Mouse (Mus musculus) olfactory bulb, adult 2 months (tissue): ENCODE measurements at regions not wholly inside any gene's neighbourhood (a gene's known extent, or its start where the extent isn't known, plus 50 kb on each side); places are given as distances from the start of the nearest gene placed in this dataset.

Experiments used
- H3K27ac ChIP-seq: fragments of 200-500 bp; 2 replicates; pipeline ENCODE4 v1.5.1; 2012; ENCODE audit warnings: low read depth, low read length; ENCODE audit not compliant: insufficient read depth
- H3K4me1 ChIP-seq: fragments of 200-500 bp; 2 replicates; pipeline ENCODE4 v1.6.1; 2012; ENCODE audit warnings: low read length; ENCODE audit not compliant: control insufficient read depth, insufficient read depth
- H3K4me3 ChIP-seq: fragments of 200-500 bp; 2 replicates; pipeline ENCODE4 v1.5.1; 2012; ENCODE audit warnings: mild to moderate bottlenecking, low read depth, low read length, moderate library complexity; ENCODE audit not compliant: insufficient read depth
- CTCF ChIP-seq: fragments of 200-500 bp; IDR thresholded peaks from 2 replicates; pipeline ENCODE4 v1.5.1; 2012; ENCODE audit warnings: low read depth, mild to moderate bottlenecking, low read length, moderate library complexity; ENCODE audit not compliant: insufficient read depth
- POLR2A ChIP-seq: fragments of 200-500 bp; IDR thresholded peaks from 2 replicates; pipeline ENCODE4 v1.6.1; 2012; ENCODE audit warnings: mild to moderate bottlenecking, low read depth, low read length, moderate library complexity; ENCODE audit not compliant: insufficient read depth
- WGBS: fragments of 180-500 bp; shearing (Covaris S2); methylation state at CpG from one replicate; pipeline ENCODE4 v1.1.7; 2018; 5-methylcytosine and 5-hydroxymethylcytosine counted together

DNA sequence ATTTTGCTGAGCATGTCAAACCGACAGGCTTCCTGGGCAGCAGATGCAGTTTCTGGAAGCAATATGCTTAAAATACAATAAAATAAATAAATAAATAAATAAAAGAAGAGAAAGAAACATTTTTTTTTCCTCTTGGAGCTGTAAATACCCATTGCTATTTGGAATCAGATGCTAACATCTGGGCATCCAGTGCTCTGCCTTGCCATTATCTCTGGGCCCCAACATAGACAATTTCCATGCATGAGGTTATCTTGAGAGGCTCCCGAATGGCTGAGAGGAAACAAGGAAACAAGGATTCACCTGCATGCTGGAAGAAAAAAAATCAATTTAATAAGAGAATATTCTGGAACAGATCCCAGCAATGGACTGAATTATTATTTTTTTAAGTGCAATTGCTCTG is 120.0 kb upstream of the Meis1 start:
- no peak overlapping the region for H3K4me3 ChIP-seq
- WGBS: 76% methylated on average over 2 of the region's 2 CpGs
- H3K4me1 ChIP-seq: no peaks in the 10 kb centered on the region
- no peak overlapping the region for H3K27ac ChIP-seq
- TF ChIP-seq POLR2A (no peak), CTCF (no peak)

DNA sequence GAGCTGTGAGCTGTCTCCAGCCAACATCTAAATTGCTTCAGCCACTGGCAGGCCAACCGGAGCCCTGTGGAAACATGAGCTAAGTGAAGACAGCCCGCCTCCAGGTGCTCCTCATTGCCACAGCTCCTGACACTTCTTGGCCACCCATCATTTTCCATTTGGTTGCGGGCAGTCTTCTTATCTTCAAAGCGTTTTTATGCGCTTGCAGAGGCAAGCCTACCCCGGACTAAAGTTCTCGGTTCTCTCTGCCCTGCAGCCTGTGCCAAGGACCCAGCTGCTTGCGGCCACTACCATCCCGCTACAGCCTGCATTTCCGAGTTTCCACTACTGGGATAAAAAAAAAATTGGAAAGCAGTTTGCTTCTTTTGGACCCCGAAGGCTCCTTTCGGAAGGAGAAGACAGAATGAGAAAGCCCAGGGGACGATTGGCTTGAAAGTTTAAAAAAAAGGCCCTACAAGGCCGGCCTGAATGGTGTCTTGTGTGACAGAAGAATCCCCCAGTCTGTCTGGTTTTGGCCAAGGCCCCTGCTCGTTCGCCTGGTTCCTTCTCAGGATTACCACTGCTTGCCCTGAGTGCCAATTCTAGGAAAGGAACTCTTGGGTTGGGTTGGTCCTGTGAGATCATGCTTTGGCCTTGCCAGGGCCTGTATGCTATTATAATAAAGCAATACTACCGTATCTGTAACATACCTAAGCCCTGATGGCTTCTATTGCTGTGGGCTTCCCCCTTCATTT is 124.6 kb upstream of the Meis1 start:
- TF ChIP-seq CTCF (no peak), POLR2A (no peak)
- 84% methylated on average over 17 of the region's 17 CpGs for WGBS

DNA sequence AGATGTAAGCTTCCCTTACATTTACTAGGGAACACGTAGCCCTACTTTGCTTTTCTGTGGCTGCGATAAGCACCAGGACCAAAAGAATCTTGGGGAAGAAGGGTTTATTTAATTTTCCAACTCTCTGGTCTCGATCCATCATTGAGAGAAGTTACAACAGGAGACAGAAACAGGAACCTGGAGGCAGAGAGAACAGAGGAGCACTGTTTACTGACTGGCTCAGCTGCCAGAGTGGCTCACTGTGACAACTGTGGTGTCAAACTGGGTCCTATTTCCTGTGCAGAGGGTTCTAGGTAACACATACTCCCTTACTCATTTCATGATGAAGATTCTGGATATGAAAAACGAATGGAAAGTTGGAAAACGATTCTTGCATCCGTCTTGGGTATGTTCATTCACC is 125.7 kb upstream of the Meis1 start:
- H3K27ac ChIP-seq: no peak overlapping the region
- no peaks in the 10 kb centered on the region for H3K4me1 ChIP-seq
- WGBS: 92% methylated on average over 6 of the region's 6 CpGs
- TF ChIP-seq CTCF (no peak), POLR2A (no peak)
- H3K4me3 ChIP-seq: no peak overlapping the region

More for the DNA sequence above, 124.6 kb upstream of the Meis1 start:
- no peaks in the 10 kb centered on the region for H3K4me1 ChIP-seq
- H3K4me3 ChIP-seq: no peak overlapping the region
- H3K27ac ChIP-seq: no peak overlapping the region

DNA sequence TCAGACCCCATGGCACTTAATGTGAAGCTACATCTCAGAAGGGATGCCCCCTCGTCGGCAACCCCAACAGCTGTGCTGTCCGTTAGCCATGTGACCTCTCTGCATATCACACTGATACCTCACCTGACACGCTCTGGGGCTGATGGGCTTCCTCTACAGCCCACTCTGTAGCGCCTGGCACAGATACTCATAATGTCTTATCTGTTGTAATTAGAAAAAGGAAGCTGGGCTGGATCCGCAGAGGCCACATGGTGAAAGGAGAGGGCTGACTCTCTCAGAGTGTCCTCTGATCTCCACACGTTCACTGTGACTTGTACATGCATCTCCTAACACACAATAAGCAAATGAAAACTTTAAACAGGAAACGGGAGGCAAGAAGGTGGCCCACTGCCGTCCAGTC is 126.5 kb upstream of the Meis1 start:
- Histone ChIP-seq H3K4me3 (no peak overlapping the region), H3K4me1 (no peaks in the 10 kb centered on the region), H3K27ac (no peak overlapping the region)
- WGBS: 93% methylated on average over 9 of the region's 9 CpGs
- TF ChIP-seq POLR2A: no peak
- no peak for TF ChIP-seq CTCF

DNA sequence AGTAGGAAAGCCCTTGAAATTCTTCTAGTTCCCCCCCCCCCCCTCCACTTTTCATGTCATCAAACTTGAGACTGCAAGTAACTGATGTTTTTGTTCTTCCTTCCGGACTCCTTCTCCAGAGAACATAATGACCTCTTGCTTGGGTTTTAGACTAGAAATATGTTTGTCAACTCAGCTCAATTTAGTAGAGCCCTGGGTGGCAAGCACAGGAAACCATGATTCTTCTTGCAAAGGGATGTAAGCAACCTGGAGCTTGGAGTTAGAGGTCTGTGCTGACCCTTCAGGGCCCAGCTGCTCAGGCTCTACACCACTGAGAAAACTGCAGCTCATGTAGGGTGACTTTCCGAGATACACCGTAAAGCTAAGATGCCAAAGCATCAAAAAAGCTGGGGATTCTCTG is 127.2 kb upstream of the Meis1 start:
- Histone ChIP-seq H3K4me3 (no peak overlapping the region), H3K4me1 (no peaks in the 10 kb centered on the region), H3K27ac (no peak overlapping the region)
- TF ChIP-seq POLR2A (no peak), CTCF (no peak)
- 93% methylated on average over 3 of the region's 3 CpGs for WGBS

DNA sequence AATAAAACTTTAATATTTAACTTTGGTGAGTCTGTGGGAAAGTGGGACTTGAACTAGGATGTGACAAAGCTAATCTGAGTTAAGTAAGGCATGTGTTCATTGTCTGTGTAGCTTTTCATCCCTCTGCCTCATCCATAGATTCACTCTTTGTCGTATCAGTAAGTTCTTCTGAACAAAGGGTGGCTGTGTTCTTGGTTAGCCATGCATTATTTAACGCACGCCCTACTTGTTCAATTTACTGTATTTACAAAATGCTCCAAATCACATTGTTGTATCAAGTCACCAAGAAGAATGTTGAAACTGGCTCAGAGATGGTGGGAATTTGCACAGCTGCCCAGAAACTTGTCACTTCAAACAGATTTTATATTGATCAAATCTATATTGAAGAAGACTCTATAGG is 132.2 kb upstream of the Meis1 start:
- no peak overlapping the region for H3K27ac ChIP-seq
- no peaks in the 10 kb centered on the region for H3K4me1 ChIP-seq
- TF ChIP-seq POLR2A (no peak), CTCF (no peak)
- 77% methylated on average over 3 of the region's 3 CpGs for WGBS
- H3K4me3 ChIP-seq: no peak overlapping the region

DNA sequence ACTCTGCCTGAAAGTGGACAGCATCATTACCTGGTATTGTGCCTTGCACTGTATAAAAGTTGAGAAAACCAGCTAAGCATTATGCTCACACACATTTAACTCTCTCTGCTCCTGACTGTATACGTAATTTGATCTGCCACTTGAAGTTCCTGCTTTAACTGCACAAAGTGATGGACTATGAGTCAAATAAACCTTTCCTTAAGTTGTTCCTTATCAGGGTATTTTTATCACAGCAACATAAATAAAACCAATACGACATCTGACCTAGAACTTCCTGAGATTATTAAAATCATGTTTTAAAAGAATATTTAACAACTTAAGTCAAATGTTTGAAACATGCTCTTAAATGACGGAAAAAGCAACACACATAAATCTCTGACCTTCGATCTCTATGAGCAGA is 134.9 kb upstream of the Meis1 start:
- Histone ChIP-seq H3K4me3 (no peak overlapping the region), H3K4me1 (no peaks in the 10 kb centered on the region), H3K27ac (no peak overlapping the region)
- 92% methylated on average over 4 of the region's 4 CpGs for WGBS
- TF ChIP-seq CTCF (no peak), POLR2A (no peak)

DNA sequence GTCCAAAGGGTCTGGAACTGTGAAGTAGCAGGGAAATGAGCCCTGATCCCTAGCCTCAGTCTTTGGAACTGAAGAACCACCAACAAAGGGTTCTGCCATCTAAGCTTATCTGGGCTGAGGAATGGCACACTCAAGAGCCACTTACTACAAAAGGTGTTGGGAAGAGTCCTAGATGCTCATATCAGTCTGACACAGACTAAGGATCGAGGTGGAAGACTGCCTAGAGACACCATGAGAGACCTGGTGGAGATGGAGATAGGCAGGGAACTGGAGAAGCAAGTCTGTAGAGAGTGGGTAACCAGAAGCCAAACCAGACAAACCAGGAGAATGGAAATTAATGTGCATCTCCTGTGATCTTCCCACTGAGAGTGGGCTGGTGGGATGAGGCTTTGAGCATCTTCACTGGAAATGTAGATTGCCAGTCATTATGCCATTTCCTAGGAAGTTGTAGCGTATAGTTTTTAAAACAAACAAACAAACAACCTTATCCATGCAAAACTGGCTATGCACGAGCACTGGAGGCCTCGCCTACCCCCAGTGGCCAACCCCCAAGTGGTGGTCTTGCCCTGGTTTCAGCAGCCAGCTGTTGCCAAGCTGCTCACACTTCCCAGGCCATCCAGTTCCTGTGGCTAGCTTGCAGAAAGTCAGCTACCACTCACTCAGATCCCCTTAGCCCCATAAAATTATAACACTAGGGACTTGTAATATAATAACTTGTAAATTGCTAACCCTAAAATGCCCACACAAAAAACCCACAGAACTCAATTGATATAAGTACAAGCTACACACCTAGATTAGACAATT is 136.2 kb upstream of the Meis1 start:
- Histone ChIP-seq H3K27ac (no peak overlapping the region), H3K4me1 (no peaks in the 10 kb centered on the region), H3K4me3 (no peak overlapping the region)
- TF ChIP-seq CTCF: no peak
- TF ChIP-seq POLR2A: no peak
- WGBS: 96% methylated on average over 4 of the region's 4 CpGs

DNA sequence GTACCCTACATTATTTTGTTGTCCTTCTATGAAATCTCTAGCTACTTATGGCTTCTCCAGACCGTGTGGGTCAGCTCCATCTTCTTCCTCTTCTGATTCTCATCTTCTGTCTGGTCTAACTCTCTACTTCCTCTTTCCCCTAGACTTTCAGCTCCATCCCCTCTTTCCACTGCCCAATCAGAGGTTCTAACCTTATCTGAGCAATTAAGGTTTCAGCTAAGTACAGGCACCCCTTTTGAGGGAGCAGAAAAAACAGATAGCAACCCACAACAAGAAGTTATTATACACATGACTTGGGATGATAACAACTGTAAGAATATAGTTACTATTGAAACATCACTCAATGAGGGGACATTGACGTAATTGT is 136.8 kb upstream of the Meis1 start:
- TF ChIP-seq POLR2A (no peak), CTCF (no peak)
- Histone ChIP-seq H3K27ac (no peak overlapping the region), H3K4me3 (no peak overlapping the region), H3K4me1 (no peaks in the 10 kb centered on the region)
- WGBS: 94% methylated on average over 2 of the region's 2 CpGs

DNA sequence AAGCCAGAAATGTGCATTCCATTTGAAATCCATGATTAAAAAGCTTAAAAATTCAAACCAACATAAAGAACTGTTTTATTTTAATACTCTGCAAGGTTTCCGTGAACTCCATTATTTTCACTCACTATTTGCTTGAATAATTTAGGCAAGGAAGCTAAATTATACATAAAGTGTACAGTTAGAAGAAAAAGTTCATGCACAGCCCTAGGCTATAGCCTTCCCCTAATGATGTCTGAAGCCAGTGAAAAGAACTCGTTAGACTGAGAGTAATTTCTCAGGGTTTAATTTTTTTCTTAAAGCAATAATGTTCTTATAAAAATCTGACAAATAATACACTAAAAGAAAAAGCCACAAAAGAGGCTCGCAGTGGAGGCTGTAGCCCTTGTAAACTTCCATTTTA is 141.4 kb upstream of the Meis1 start:
- Histone ChIP-seq H3K4me1 (no peaks in the 10 kb centered on the region), H3K27ac (no peak overlapping the region), H3K4me3 (no peak overlapping the region)
- no peak for TF ChIP-seq CTCF
- TF ChIP-seq POLR2A: no peak
- 20% methylated on average over 3 of the region's 3 CpGs for WGBS
